Mouse (Mus musculus) heart, embryonic 13.5 days (tissue): Measurements from ENCODE around the gene 1700037H04Rik. TPM values are rescaled to one million over a fixed set of nuclear protein-coding genes. Genes with fewer than 3 reads are reported as not detected.

Experiments
- ATAC-seq: fragments of 200-750 bp; cut with Nextera tagmentation; 2 replicates; pipeline ENCODE4 v1.8.0; 2017; ENCODE audit warnings: moderate TSS enrichment; ENCODE audit not compliant: insufficient number of reproducible peaks, low FRiP score, low TSS enrichment; ENCODE audit errors: extremely low read depth
- H3K27ac ChIP-seq: fragments of 300-500 bp; sonication (generic); replicated peaks from 2 replicates; pipeline ENCODE4 v1.5.1; 2015; ENCODE audit warnings: moderate library complexity, mild to moderate bottlenecking, inconsistent platforms
- H3K27me3 ChIP-seq: fragments of 300-500 bp; sonication (generic); replicated peaks from 2 replicates; pipeline ENCODE4 v1.6.1; 2015; ENCODE audit warnings: mild to moderate bottlenecking, inconsistent platforms
- H3K36me3 ChIP-seq: fragments of 300-500 bp; sonication (generic); 2 replicates; pipeline ENCODE4 v1.6.1; 2015; ENCODE audit warnings: mild to moderate bottlenecking, inconsistent platforms
- H3K4me1 ChIP-seq: fragments of 300-500 bp; sonication (generic); 2 replicates; pipeline ENCODE4 v1.6.1; 2015; ENCODE audit warnings: inconsistent platforms
- H3K4me2 ChIP-seq: fragments of 300-500 bp; sonication (generic); 2 replicates; pipeline ENCODE4 v1.6.1; 2015; ENCODE audit warnings: inconsistent platforms, mild to moderate bottlenecking, moderate library complexity
- H3K4me3 ChIP-seq: fragments of 300-500 bp; sonication (generic); 2 replicates; pipeline ENCODE4 v1.5.1; 2015; ENCODE audit warnings: moderate library complexity, mild to moderate bottlenecking, inconsistent platforms
- H3K9ac ChIP-seq: fragments of 300-500 bp; sonication (generic); 2 replicates; pipeline ENCODE4 v1.6.1; 2015; ENCODE audit warnings: inconsistent platforms, mild to moderate bottlenecking, moderate library complexity
- H3K9me3 ChIP-seq: fragments of 300-500 bp; sonication (generic); 2 replicates; pipeline ENCODE4 v1.6.1; 2016; ENCODE audit warnings: inconsistent platforms
- WGBS: fragments of 180-500 bp; shearing (Covaris S2); methylation state at CpG from one replicate; pipeline ENCODE4 v1.1.7; 2015; ENCODE audit warnings: mixed read lengths; 5-methylcytosine and 5-hydroxymethylcytosine counted together
- polyA plus RNA-seq: library from polyadenylated mRNA; unstranded; fragments of >200 nt; fragmentation: Nextera tagmentation; extraction: Ambion mirVana; gene quantifications from 2 replicates; pipeline ENCODE4 v1.2.1, GENCODE M21; 2015

Gene 1700037H04Rik
- polyA plus RNA-seq, 1 experiment from 2014 or later, result 69.0 TPM

DNA sequence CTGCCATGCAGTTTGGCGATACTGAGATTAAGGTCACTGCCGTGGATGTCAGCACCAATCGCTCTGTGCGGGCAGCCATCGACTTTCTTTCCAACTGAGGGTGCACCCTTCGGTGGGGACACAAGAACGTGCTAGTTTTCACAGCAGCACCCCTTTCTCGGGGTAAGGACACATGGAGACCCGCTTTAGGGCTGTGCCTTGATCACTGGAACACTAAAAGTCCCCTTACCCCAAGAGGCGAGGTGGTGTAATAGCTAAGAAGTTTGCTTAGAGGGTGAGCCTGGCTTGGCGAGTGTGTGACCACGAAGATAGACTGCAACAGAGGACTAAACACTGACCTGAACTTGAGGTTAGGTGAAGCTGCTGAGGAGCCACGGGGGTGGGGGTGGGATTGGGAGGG is 14.8 kb downstream of the 1700037H04Rik start:
- WGBS, result 48% methylated on average over 13 of the region's 13 CpGs
- Histone ChIP-seq H3K36me3 (peaks cover 90% of the 10 kb centered on the region), H3K27ac (no peak overlapping the region), H3K9me3 (no peaks in the 10 kb centered on the region), H3K27me3 (no peaks in the 10 kb centered on the region), H3K4me1 (peaks cover 32% of the 10 kb centered on the region), H3K4me3 (no peak overlapping the region), H3K4me2 (no peak overlapping the region), H3K9ac (no peak overlapping the region)
- no peak for ATAC-seq

DNA sequence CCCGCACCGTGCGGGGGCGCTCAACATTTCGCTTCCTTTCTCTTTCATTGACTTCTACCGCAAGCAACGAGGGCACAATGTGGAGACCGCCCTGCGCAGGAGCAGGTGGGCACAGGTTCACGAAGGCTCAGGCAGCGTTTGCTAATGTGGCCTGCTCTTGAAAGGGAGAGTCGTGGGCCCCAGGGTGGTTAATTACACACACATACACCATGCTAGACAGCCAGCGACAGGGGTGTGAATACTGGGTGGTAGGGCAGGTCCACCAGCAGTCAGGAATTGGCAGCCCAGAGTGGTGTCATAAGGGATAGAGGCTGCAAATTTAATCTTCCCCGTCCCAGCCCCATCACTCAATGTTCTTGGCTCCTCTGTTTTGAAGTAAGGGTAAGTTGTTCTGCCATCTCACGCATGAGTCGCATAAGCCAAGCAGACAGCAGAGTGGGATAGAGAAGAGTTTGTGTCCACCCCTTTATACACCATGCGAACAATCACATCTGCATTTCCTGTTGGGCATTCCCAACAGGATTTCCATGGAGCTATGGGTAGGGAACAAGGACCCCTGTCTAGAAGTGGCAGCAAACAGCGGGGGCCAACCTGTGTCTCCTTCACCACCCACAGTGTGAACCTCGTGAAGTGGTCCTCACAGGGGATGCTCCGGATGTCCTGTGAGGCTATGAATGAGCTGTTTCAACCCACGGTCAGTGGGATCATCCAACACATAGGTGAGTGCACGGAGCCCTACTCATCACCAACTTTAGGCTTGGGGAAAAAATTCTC is 16.7 kb downstream of the 1700037H04Rik start:
- no peaks in the 10 kb centered on the region for H3K27me3 ChIP-seq
- no peaks in the 10 kb centered on the region for H3K9me3 ChIP-seq
- peaks cover 40% of the 10 kb centered on the region for H3K4me1 ChIP-seq
- H3K4me3 ChIP-seq, result no peak overlapping the region
- 67% methylated on average over 22 of the region's 22 CpGs for WGBS
- peak overlapping the region; percentile 38 for H3K4me2 ChIP-seq
- no peak overlapping the region for H3K27ac ChIP-seq
- ATAC-seq, result no peak
- peak overlapping the region; percentile 40 for H3K9ac ChIP-seq
- peaks cover 80% of the 10 kb centered on the region for H3K36me3 ChIP-seq

DNA sequence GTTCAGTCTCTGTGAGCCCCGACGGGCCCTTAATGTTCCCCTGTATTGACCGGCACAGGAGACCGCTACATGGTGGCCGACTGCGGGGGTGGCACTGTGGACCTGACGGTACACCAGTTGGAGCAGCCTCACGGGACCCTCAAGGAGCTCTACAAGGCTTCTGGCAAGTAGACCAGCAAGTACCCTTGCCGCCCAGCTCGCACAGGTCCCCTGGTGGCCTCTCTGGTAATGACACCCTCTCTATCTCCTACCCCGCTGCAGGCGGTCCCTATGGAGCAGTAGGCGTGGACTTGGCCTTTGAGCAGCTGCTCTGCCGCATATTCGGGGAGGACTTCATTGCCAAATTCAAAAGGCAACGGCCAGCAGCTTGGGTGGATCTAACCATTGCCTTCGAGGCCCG is 17.3 kb downstream of the 1700037H04Rik start:
- peak overlapping the region; percentile 40 for H3K9ac ChIP-seq
- 27% methylated on average over 18 of the region's 18 CpGs for WGBS

DNA sequence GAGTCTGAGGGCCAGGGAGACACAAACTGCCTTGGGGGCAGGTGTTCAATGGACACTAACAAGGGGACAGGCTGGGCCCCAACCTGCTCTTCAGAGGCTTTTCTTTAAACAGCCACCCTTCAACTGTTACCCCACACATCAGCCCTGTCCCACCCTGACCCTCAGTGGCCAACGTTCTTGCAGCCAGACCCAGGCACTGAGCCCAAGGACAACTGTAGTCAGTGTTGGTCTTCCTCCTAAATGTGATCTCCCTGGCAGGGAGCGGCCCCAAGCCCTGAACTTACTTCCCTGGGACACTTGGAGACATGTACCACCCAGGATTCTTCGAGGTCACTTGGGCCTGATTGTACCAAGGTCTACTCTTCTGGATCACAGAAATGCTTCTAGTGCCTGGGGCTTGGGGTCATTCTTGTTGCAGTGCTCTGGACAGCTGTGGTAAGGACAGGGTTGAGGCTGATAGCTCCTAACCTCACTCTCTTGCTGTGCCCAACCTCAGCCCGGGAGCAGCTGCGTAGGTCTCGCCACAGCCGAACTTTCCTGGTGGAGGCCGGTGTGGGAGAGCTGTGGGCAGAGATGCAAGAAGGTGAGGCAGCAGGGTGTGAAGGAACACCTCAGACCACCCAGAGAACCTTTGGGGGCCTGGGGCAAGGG is 18.4 kb downstream of the 1700037H04Rik start:
- Histone ChIP-seq H3K9ac (no peak overlapping the region), H3K4me1 (peaks cover 43% of the 10 kb centered on the region), H3K27me3 (no peaks in the 10 kb centered on the region), H3K4me2 (no peak overlapping the region), H3K9me3 (no peaks in the 10 kb centered on the region), H3K4me3 (no peak overlapping the region), H3K27ac (no peak overlapping the region), H3K36me3 (peaks cover 76% of the 10 kb centered on the region)
- WGBS, result 87% methylated on average over 8 of the region's 8 CpGs
- ATAC-seq, result no peak

More for the DNA sequence above, 17.3 kb downstream of the 1700037H04Rik start:
- Histone ChIP-seq H3K4me2 (peak overlapping the region; percentile 38), H3K4me1 (peaks cover 38% of the 10 kb centered on the region), H3K27ac (no peak overlapping the region), H3K27me3 (no peaks in the 10 kb centered on the region), H3K36me3 (peaks cover 79% of the 10 kb centered on the region), H3K9me3 (no peaks in the 10 kb centered on the region), H3K4me3 (no peak overlapping the region)
- ATAC-seq, result no peak

DNA sequence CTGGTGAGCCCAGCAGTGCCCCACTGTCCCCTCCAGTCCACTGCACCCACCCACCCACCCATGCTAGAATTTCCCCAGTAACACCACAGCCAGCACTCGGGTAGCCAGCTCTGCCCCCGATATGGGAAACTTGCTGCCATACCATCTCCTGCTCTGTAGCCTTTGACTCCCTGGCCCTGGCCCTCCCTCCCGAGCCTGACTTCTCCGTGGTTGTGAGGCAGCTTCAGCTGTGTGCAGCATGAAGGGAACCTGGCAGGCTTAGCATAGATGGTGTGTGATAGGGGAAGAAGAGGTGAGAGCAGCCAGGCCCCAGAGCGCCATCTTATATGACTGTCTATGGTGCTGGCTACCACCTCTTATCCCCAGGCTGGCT is 19.4 kb downstream of the 1700037H04Rik start:
- peak overlapping the region; percentile 52; the same call in 1 of the 2 replicates for H3K9ac ChIP-seq
- ATAC-seq, result no peak
- H3K27me3 ChIP-seq, result no peaks in the 10 kb centered on the region
- peaks cover 53% of the 10 kb centered on the region for H3K4me1 ChIP-seq
- peak overlapping the region; percentile 85 for H3K27ac ChIP-seq
- H3K36me3 ChIP-seq, result peaks cover 67% of the 10 kb centered on the region
- WGBS, result 38% methylated on average over 5 of the region's 5 CpGs
- H3K9me3 ChIP-seq, result no peaks in the 10 kb centered on the region
- no peak overlapping the region for H3K4me3 ChIP-seq
- H3K4me2 ChIP-seq, result no peak overlapping the region

DNA sequence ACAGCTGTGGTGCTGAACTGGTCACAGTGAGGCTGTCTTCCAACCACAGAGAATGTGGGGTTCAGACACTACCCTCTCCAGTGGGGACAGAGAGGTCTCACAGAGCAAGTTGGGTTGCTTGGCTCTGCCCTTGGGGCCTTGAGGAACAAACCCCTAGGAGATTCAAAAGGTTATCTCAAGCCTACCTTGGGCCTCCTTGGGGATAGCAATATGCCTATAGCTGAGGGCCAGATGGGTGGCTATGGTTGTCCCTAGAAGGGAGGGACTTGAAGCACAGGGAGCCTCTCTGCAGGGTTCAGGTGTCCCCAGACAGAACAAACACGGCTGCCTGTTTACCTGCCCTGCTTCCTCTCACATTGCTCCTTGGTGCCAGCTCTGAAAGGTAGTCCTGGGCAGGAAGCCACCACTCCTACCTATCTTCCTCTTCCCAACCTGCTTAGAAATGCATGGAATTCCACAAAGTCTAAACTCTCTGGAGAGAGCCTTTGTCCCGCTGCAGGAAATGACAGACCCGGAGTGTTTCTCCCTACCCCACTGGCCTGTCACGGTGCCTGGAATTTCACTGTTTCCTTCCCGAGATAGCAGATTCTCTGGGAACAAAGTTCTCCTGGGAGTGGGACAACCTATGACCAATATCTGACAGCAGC is 19.9 kb downstream of the 1700037H04Rik start:
- H3K27ac ChIP-seq, result peak overlapping the region; percentile 85
- no peak for ATAC-seq
- 12% methylated on average over 5 of the region's 5 CpGs for WGBS
- no peaks in the 10 kb centered on the region for H3K9me3 ChIP-seq
- H3K4me2 ChIP-seq, result no peak overlapping the region
- peaks cover 62% of the 10 kb centered on the region for H3K36me3 ChIP-seq
- H3K4me1 ChIP-seq, result peaks cover 58% of the 10 kb centered on the region
- H3K27me3 ChIP-seq, result no peaks in the 10 kb centered on the region
- peak overlapping the region; percentile 52; the same call in 1 of the 2 replicates for H3K9ac ChIP-seq
- no peak overlapping the region for H3K4me3 ChIP-seq

DNA sequence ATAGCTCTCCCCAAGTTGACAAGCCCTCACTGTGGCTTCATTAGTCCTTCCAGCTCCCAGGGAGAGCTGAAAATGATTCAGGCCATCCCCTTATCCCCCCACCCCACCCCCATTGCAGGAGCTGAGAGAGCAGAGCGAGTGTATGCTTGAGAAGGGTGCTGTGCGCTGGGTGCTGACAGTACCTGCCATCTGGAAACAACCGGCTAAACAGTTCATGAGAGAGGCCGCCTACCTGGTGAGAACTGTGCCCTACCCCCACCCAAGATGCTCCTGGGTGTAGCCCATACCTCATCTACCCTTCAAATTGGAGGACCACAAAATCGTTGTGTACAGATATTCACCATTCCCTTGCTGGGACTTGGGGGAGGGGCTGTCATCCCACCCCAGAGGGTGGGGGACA is 20.6 kb downstream of the 1700037H04Rik start:
- ATAC-seq, result no peak
- Histone ChIP-seq H3K9ac (no peak overlapping the region), H3K27ac (peak overlapping the region; percentile 13; the same call in 1 of the 2 replicates), H3K4me3 (no peak overlapping the region), H3K27me3 (no peaks in the 10 kb centered on the region), H3K4me2 (no peak overlapping the region), H3K36me3 (peaks cover 55% of the 10 kb centered on the region), H3K4me1 (peaks cover 65% of the 10 kb centered on the region), H3K9me3 (no peaks in the 10 kb centered on the region)
- WGBS, result 75% methylated on average over 5 of the region's 5 CpGs

DNA sequence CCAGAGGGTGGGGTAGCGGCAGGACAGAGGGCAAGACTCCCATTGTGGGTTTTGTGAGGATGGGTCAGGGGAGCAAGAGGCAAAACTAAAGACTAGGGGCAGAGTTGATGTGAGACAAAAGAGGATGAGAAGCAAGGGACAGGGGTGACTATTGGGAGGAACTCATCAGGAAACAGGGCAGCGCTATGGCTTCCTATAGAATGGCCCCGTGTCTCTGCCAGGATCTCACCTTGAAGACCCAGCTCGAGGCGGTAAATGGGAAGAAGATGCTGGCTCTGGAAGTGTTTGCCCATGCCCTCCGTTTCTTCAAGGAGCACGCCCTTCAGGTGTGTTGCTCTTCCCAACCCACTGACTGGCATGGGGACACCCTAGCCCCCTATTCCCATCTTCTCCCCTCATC is 21.1 kb downstream of the 1700037H04Rik start:
- H3K9ac ChIP-seq, result no peak overlapping the region
- H3K27me3 ChIP-seq, result no peaks in the 10 kb centered on the region
- no peak overlapping the region; the same call in 1 of the 2 replicates for H3K27ac ChIP-seq
- ATAC-seq, result no peak
- no peaks in the 10 kb centered on the region for H3K9me3 ChIP-seq
- H3K36me3 ChIP-seq, result peaks cover 56% of the 10 kb centered on the region
- peaks cover 70% of the 10 kb centered on the region for H3K4me1 ChIP-seq
- H3K4me3 ChIP-seq, result no peak overlapping the region
- 90% methylated on average over 7 of the region's 7 CpGs for WGBS
- H3K4me2 ChIP-seq, result no peak overlapping the region

DNA sequence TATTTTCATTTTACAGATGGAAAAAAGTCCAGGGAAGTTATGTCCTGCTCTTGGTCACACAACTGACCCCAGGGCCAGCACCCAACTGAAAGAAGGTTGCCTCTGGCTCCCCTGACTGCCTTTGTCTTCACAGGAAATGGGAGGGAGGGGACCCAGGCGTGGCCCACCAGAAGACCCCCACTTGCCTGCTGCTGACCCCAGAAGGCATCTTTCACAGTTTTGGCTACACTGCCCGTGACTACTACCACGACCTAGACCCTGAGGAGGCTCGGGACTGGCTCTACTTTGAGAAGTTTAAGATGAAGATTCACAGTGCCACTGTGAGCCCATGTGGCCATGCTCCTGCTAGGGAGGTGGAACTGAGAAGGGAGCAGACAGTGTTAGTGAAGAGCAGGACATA is 21.6 kb downstream of the 1700037H04Rik start:
- H3K4me2 ChIP-seq, result no peak overlapping the region
- WGBS, result 83% methylated on average over 4 of the region's 4 CpGs
- H3K27ac ChIP-seq, result no peak overlapping the region
- no peaks in the 10 kb centered on the region for H3K9me3 ChIP-seq
- no peak overlapping the region for H3K4me3 ChIP-seq
- H3K36me3 ChIP-seq, result peaks cover 51% of the 10 kb centered on the region
- no peak for ATAC-seq
- H3K27me3 ChIP-seq, result no peaks in the 10 kb centered on the region
- no peak overlapping the region for H3K9ac ChIP-seq
- H3K4me1 ChIP-seq, result peaks cover 75% of the 10 kb centered on the region

DNA sequence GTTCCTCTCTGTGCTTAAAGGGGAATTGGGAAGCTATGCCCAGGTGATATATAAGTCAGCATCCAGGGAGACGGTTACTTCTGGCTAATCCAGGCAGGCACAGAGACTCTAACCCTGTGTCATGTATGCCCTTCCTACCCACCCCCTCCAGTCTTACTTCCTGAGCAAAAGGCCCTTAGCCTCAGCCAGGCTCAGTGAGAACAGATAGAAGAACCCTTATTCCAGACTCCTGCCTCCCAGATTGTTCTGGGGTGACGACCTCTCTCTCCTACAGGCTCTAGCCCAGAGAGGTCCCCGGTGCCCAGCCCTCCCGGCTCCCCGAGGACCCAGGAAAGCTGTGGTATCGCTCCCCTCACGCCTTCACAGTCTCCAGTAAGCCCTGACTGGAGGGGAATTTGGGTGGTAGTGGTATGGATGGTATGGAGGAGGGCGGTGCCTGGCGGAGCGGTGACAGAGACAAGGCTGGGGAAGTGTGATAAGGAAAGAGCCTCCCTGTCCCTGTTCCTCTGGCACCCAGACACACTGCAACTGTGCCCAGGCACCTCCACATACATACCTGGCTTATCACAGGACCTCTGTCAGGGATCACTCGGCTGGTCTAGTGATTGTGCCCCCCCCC is 24.3 kb downstream of the 1700037H04Rik start:
- H3K27ac ChIP-seq, result peak overlapping the region; percentile 84
- peaks cover 34% of the 10 kb centered on the region for H3K36me3 ChIP-seq
- peak overlapping the region; percentile 69 for H3K9ac ChIP-seq
- peaks cover 67% of the 10 kb centered on the region for H3K4me1 ChIP-seq
- no peaks in the 10 kb centered on the region for H3K9me3 ChIP-seq
- no peak overlapping the region for H3K4me3 ChIP-seq
- peak; percentile 75 for ATAC-seq
- WGBS, result 12% methylated on average over 9 of the region's 11 CpGs
- H3K27me3 ChIP-seq, result no peaks in the 10 kb centered on the region
- peak overlapping the region; percentile 44 for H3K4me2 ChIP-seq

DNA sequence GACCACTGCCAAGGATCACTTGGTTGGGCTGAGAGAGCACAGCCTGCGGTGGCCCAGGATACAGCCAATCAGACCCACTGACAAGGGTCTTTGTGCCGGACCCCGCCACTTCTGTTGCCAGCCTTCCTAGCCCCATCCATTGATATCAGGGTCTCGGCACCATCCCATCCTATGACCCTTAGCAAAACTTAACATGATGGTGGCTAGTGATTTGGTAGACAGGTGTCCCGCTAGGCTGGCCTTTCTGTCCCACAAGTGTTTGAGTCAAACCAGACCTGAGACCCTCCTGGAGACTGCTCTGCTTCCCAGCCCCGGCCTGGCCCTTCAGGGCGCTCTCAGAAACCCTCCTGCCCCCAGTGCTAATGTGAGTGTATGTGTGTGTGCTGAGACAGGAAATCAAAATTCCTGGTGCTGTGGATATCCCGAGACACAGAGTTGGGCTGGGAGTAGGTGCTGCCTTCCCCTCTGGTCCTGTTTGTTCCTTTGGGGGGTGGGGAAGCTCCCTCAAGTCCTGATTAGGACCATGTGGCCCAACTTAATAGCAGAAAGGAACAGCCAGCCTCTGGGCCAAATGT is 25.0 kb downstream of the 1700037H04Rik start:
- Histone ChIP-seq H3K27ac (peak overlapping the region; percentile 84), H3K36me3 (peaks cover 33% of the 10 kb centered on the region), H3K4me3 (no peak overlapping the region), H3K4me2 (peak overlapping the region; percentile 44), H3K9me3 (no peaks in the 10 kb centered on the region), H3K4me1 (peaks cover 62% of the 10 kb centered on the region), H3K27me3 (no peaks in the 10 kb centered on the region), H3K9ac (peak overlapping the region; percentile 21; the same call in 1 of the 2 replicates)
- ATAC-seq, result no peak
- WGBS, result 67% methylated on average over 8 of the region's 8 CpGs
